Mouse (Mus musculus) heart, adult 2 months (tissue): Measurements from ENCODE around the gene Trim65.

Source experiments
- CTCF ChIP-seq: fragments of 200-600 bp; IDR thresholded peaks from 2 replicates; pipeline ENCODE4 v1.8.1; 2022; ENCODE audit warnings: antibody characterized with exemption, mild to moderate bottlenecking, moderate library complexity
- EP300 ChIP-seq: fragments of 200-500 bp; IDR thresholded peaks from 2 replicates; pipeline ENCODE4 v1.6.1; 2011; ENCODE audit warnings: low read depth, low read length, control low read depth; ENCODE audit not compliant: insufficient read depth
- POLR2A ChIP-seq: fragments of 200-500 bp; IDR thresholded peaks from 2 replicates; pipeline ENCODE4 v1.6.1; 2011; ENCODE audit warnings: mild to moderate bottlenecking, low read depth, low read length, control low read depth; ENCODE audit not compliant: insufficient read depth

- TF ChIP-seq CTCF = no peak
- TF ChIP-seq POLR2A = no peak
- no peak for TF ChIP-seq EP300
Measured at GRCm38 (mm10) chr11:116106154-116106962, 24.6 kb downstream of the Trim65 start.
